Mouse (Mus musculus): ENCODE measurements around the gene Flt3. TPM values are rescaled to one million over a fixed set of nuclear protein-coding genes. Genes with fewer than 3 reads are reported as not detected.

Gene Flt3
- total and polyA plus RNA-seq, 3 experiments = 0.11 TPM; not detected in 2

DNA sequence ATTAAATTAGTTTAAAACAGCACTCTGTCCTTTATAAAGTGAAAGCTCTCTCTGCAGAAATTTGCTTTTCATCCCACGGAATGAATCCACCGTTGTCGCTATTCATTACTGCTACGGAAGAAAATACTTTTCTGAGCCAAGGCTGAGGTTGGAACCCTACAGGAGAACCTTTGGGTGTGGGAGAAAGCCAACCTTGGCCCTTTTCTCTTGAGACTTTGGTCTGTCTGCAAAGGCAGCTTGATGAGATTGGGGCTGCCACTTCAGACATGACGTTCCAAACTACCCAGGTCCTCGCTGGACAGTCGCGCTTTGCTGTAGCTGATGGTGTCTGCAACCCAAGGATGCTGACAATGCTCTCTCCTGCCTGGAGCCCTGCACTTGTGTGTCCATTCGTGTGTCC is 91.8 kb downstream of the Flt3 start:
- ATAC-seq (ENCODE audit: extremely low read depth, insufficient number of reproducible peaks, low FRiP score, poor library complexity, severe bottlenecking) (no peak), DNase-seq (ENCODE audit: low spot score) (no peak)
- TF ChIP-seq CTCF (IDR thresholded peaks at IDR 0.05; ENCODE audit: low read depth, low read length) = no peak
- TF ChIP-seq POLR2AphosphoS5 (IDR thresholded peaks at IDR 0.05; ENCODE audit: insufficient replicate concordance, low read depth, low read length) = no peak
- no peak for TF ChIP-seq GATA1 (IDR thresholded peaks at IDR 0.05; ENCODE audit: borderline replicate concordance, low read length)
- TF ChIP-seq GATA2 (IDR thresholded peaks at IDR 0.05; ENCODE audit: borderline replicate concordance, low read depth, low read length) = no peak
- TF ChIP-seq TAL1 (conservative IDR thresholded peaks at IDR 0.05; ENCODE audit: low read depth, low read length) = no peak

DNA sequence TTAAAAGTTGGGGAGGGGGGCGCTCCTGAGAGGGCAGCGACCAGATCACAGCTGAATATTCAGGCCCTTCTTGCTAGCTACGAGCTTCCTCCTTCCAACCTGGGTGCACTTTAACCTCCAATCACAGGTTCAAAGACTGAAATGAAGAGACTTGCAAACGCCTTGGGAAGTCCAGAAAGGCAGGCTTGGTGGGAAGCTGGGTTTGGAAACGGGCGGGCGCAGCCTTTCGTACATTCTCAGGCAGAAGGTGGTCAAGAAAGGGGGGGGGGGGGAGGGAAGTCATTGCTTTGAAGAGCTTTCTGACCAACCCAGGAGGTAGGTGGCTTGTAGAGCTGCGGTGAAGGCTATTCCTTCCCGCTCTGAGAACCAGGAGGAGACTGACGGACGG is 92.9 kb downstream of the Flt3 start:
- H3K36me3 ChIP-seq (replicated peaks) = no peaks in the 10 kb centered on the region
- peaks cover 46% of the 10 kb centered on the region for H3K27me3 ChIP-seq (ENCODE audit: insufficient read depth, low read length)
- peaks cover 11% of the 10 kb centered on the region for H3K9me3 ChIP-seq (replicated peaks)
- TF ChIP-seq TAL1 (conservative IDR thresholded peaks at IDR 0.05; ENCODE audit: low read depth, low read length) = no peak
- no peak for TF ChIP-seq POLR2AphosphoS5 (IDR thresholded peaks at IDR 0.05; ENCODE audit: insufficient replicate concordance, low read depth, low read length)
- TF ChIP-seq CTCF (IDR thresholded peaks at IDR 0.05; ENCODE audit: low read depth, low read length) = no peak
- TF ChIP-seq GATA2 (IDR thresholded peaks at IDR 0.05; ENCODE audit: borderline replicate concordance, low read depth, low read length) = no peak
- no peak for TF ChIP-seq GATA1 (IDR thresholded peaks at IDR 0.05; ENCODE audit: borderline replicate concordance, low read length)
- no peaks in the 10 kb centered on the region for H3K4me1 ChIP-seq (ENCODE audit: insufficient read depth, low read depth, low read length)
- ATAC-seq (ENCODE audit: extremely low read depth, insufficient number of reproducible peaks, low FRiP score, poor library complexity, severe bottlenecking) (no peak), DNase-seq (ENCODE audit: low spot score) (no peak)
- no peak overlapping the region for H3K4me3 ChIP-seq (ENCODE audit: low read depth, low read length)

More for the DNA sequence above, 91.8 kb downstream of the Flt3 start:
- no peaks in the 10 kb centered on the region for H3K36me3 ChIP-seq (replicated peaks)
- peaks cover 11% of the 10 kb centered on the region for H3K9me3 ChIP-seq (replicated peaks)
- no peak overlapping the region for H3K4me3 ChIP-seq (ENCODE audit: low read depth, low read length)
- H3K27me3 ChIP-seq (ENCODE audit: insufficient read depth, low read length) = peaks cover 44% of the 10 kb centered on the region
- no peaks in the 10 kb centered on the region for H3K4me1 ChIP-seq (ENCODE audit: insufficient read depth, low read depth, low read length)

DNA sequence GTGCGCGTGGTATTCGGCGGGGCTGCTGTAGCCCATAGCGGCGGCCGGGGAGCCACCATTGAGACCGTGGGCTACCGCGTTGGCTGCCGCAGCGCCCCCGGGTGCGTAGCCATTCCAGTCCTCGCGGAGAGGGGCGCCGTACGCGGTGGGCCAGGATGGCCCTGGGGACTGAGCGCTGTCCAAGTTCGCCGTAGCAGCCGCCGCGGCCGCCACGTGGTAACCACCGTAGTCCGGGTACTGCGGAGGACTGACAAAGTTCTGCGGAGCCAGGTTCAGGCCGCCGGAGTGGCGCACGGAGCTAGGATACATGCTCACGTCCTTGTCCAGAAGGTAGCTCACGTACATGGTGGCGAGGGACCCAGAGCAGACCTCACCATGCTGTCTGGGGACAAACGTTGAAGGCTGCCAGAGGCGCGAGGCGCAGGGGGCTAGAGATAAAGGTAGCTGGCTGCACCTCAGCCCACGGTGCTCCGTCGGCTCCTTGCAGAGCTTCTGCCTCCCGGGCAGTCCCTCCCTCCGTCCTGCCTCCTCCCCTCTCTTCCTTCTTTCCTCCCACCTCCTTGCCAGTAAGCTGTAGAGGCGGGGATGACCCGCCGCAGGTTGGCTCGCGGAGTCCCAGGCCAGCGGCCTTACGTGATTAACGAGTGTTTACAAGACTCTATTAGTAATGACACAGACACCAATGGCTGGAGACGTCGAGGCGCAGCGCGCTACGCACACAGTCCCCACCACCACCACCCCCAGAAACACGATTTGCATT is 93.5 kb downstream of the Flt3 start, which contains the start of gene Cdx2:
TSS of gene Cdx2 (minus strand) at position 633 of the 760 bp plus-strand sequence.
- no peaks in the 10 kb centered on the region for H3K36me3 ChIP-seq (replicated peaks)
- no peaks in the 10 kb centered on the region for H3K4me1 ChIP-seq (ENCODE audit: insufficient read depth, low read depth, low read length)
- peaks cover 50% of the 10 kb centered on the region for H3K27me3 ChIP-seq (ENCODE audit: insufficient read depth, low read length)
- H3K9me3 ChIP-seq (replicated peaks) = peaks cover 11% of the 10 kb centered on the region
- DNase-seq (ENCODE audit: low spot score) = no peak
- TF ChIP-seq GATA2 (IDR thresholded peaks at IDR 0.05; ENCODE audit: borderline replicate concordance, low read depth, low read length) = no peak
- TF ChIP-seq TAL1 (conservative IDR thresholded peaks at IDR 0.05; ENCODE audit: low read depth, low read length) = no peak
- no peak for TF ChIP-seq GATA1 (IDR thresholded peaks at IDR 0.05; ENCODE audit: borderline replicate concordance, low read length)
- no peak for TF ChIP-seq CTCF (IDR thresholded peaks at IDR 0.05; ENCODE audit: low read depth, low read length)
- no peak for TF ChIP-seq POLR2AphosphoS5 (IDR thresholded peaks at IDR 0.05; ENCODE audit: insufficient replicate concordance, low read depth, low read length)
- no peak within 1 kb of the TSS for H3K4me3 ChIP-seq (ENCODE audit: low read depth, low read length)
- ATAC-seq (ENCODE audit: extremely low read depth, insufficient number of reproducible peaks, low FRiP score, poor library complexity, severe bottlenecking) = no peak

DNA sequence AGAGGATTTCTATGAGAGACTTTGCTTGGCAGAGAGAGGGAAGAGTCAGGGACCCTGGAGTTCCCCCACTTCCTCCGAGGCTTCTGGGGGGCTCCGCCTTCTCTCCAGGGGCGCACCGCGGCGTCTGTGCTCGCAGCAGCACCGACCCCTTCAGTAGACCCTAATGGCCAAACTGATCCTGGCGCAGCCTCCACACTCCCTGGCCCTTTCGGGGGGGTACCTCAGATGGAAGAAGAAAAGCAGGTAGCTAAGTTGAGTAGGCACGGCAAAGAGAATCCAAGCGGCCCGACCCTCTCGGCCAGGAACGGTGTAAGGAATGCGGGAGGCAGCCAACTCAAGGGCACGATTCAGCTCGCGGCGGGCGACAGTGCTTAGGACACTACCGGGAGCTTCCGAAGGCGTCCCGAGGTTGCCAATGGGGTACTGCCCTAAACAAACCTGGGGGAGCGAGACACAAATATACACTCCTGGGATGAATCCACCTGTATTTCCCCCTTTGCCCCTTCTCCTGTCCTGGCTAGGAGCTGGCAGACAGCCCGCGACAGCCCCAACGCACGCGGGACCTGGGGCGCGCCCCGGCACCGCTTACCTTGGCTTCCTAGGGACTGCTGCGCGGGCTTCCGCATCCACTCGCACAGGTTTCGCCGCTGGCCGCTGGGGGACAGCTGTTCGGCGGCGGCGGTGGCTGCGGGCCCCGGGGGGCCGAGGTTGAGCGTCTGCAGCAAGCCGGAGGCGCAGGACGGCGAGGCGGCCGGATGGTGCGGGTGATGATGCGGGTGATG is 94.2 kb downstream of the Flt3 start:
- Histone ChIP-seq H3K9me3 (replicated peaks) (peaks cover 11% of the 10 kb centered on the region), H3K4me3 (ENCODE audit: low read depth, low read length) (no peak overlapping the region), H3K27me3 (ENCODE audit: insufficient read depth, low read length) (peaks cover 57% of the 10 kb centered on the region), H3K4me1 (ENCODE audit: insufficient read depth, low read depth, low read length) (no peaks in the 10 kb centered on the region), H3K36me3 (replicated peaks) (no peaks in the 10 kb centered on the region)
- no peak for DNase-seq (ENCODE audit: low spot score)
- ATAC-seq (ENCODE audit: extremely low read depth, insufficient number of reproducible peaks, low FRiP score, poor library complexity, severe bottlenecking) = no peak
- TF ChIP-seq CTCF (IDR thresholded peaks at IDR 0.05; ENCODE audit: low read depth, low read length) (no peak), GATA2 (IDR thresholded peaks at IDR 0.05; ENCODE audit: borderline replicate concordance, low read depth, low read length) (no peak), TAL1 (conservative IDR thresholded peaks at IDR 0.05; ENCODE audit: low read depth, low read length) (no peak), GATA1 (IDR thresholded peaks at IDR 0.05; ENCODE audit: borderline replicate concordance, low read length) (no peak), POLR2AphosphoS5 (IDR thresholded peaks at IDR 0.05; ENCODE audit: insufficient replicate concordance, low read depth, low read length) (no peak)

DNA sequence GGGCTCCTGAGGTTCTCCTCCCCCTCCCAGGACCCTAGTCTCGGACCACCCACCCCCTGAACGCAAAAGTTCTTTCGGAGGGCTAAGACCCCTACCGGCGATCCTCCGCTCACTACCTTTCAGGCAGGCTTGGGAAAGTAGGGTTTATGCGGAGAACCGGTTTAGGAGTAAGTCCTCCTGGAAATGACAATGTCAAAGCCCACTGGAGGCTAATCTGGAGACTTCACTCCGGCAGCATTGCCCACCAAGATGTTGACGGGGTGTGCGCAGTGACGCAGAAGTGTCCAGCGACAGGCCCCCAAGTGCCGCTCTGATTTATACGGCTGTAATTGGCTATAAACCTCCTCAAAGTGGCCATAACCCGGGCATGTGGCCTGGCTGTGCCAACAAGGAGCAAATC is 95.1 kb downstream of the Flt3 start:
- no peak for TF ChIP-seq TAL1 (conservative IDR thresholded peaks at IDR 0.05; ENCODE audit: low read depth, low read length)
- TF ChIP-seq POLR2AphosphoS5 (IDR thresholded peaks at IDR 0.05; ENCODE audit: insufficient replicate concordance, low read depth, low read length) = no peak
- TF ChIP-seq GATA2 (IDR thresholded peaks at IDR 0.05; ENCODE audit: borderline replicate concordance, low read depth, low read length) = no peak
- TF ChIP-seq GATA1 (IDR thresholded peaks at IDR 0.05; ENCODE audit: borderline replicate concordance, low read length) = no peak
- no peak for TF ChIP-seq CTCF (IDR thresholded peaks at IDR 0.05; ENCODE audit: low read depth, low read length)
- Histone ChIP-seq H3K36me3 (replicated peaks) (no peaks in the 10 kb centered on the region), H3K4me3 (ENCODE audit: low read depth, low read length) (no peak overlapping the region), H3K9me3 (replicated peaks) (peaks cover 11% of the 10 kb centered on the region), H3K4me1 (ENCODE audit: insufficient read depth, low read depth, low read length) (no peaks in the 10 kb centered on the region), H3K27me3 (ENCODE audit: insufficient read depth, low read length) (peaks cover 65% of the 10 kb centered on the region)
- no peak for ATAC-seq (ENCODE audit: extremely low read depth, insufficient number of reproducible peaks, low FRiP score, poor library complexity, severe bottlenecking)
- no peak for DNase-seq (ENCODE audit: low spot score)

All from G1E (cell line).